Mouse (Mus musculus) heart, postnatal 14 days (tissue): ENCODE results near the gene Tsks. TPM values are rescaled to one million over a fixed set of nuclear protein-coding genes. Genes with fewer than 3 reads are reported as not detected.

Source experiments
- DNase-seq, 2 experiments: peaks; one replicate each; pipeline ENCODE4 v3.0.0; 2021 to 2022
- intact Hi-C: fragments of 180-260 bp; cut with DNase I; formaldehyde crosslinking; loops from one replicate; pipeline ENCODE4 v1.15.1; 2025
- long read RNA-seq, 2 experiments: library from polyadenylated mRNA; stranded (forward); transcript quantifications; one replicate each; pipeline ENCODE4 v2.0.0; 2021
- total RNA-seq, 2 experiments: library from RNA; stranded (reverse); gene quantifications; 2 replicates each; pipeline ENCODE4 v1.2.3; 2021

Gene Tsks
- total RNA-seq: not detected
- long read RNA-seq, experiment 1: 0 reads
- long read RNA-seq, experiment 2: 0 reads

DNA sequence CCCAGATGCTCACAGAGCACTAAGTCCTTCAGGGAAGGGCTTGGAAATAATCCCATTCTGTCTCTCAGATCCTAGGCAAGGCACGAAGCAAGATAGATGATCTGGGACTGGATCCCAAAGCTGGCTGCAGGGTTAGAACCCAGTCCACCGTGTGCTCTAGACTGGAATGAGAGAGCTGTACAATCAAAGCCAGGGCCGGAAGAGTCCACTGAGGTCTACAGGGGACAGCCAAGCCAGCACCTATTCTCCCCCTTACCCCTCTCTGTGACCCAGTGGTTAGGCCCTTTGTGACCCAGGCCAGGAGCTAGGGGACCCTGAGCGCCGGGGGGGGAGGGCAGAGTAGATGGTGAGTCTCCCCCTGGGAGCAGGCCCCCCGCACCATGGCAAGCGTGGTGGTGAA is at the start of gene Tsks:
Tsks (plus strand) TSS at position 301 of the 400 bp plus-strand sequence.
- DNase-seq: no peak
- intact Hi-C loops: no loop called here

DNA sequence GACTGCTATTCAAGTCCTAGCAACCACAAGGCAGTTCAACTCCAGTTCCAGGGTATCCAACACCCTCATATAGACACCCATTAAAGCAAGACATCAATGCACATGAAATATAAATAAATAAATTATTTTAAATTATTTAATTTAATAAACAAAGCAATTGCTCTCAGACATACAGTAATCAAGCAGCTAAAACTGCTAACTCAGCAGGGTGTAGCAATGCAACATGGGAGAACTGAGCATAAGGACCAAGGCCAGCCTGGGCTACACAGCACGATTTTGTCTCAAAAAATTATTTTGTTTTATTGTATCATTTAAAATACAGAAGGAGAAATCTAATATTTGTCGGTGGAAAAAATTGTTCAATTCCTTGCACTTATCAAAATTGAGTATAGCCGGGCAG is 48.8 kb upstream of the Tsks start:
- DNase-seq: no peak
- intact Hi-C loops: no loop called here

DNA sequence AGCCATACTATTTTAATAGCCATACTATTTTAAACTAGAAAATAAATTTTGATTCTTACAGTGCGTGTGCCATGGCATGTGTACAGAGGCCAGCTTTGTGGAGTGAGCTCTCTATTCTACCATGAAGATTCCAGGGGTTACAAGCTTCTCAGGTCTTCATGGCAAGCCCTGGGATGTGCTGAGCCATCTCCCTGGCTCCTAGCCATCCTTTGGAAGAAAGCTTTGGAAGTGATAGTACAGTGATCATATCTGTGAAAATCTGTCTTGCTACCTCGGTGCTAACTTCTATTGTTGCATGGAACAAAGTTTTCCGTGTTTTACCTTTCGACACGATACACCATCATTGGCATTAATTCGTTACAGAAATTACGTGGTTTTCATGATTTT is 47.8 kb upstream of the Tsks start:
- DNase-seq: no peak
- intact Hi-C loops: loop anchor here (5.0 kb wide), 1 partner anchor 57 kb away; no protein-coding TSS in a partner anchor

DNA sequence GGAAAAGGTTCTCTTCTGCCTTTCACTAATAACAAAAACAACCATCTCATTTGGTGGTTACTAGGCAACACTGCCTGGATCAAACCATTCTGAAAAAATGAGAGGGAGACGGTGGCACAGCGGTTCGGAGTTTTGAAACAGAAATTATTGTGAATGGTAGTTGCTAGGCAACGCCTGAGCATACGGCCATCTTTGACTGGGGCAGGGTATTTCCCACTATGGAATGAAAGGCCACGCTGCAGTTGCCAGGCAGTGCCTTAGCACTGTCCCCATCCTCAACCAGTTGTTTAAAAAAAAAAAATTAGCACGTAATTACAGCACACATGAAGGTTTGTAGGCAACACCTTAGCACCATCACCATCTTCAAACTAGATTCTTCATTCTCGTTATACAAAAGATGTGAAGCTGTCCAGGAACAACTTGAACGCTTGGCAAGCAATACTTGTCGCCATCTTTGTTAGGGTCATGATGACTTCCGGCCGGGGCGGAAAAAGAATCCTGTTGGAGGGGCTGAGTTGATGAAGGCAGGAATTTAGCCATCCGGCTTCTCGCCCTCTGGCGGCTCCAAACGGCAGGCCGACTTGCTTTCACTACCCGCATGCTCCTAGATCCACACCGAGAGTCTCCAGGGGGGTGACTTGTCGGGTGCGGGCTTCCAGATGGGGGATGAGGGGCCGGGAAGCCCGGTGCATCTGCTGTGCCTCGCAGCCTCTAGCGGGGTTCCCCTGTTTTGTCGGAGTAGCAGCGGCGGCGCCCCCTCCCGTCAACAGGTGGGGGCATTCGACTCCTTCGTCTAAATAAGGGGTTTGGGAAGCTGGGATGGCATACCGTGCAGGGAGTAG is 47.2 kb upstream of the Tsks start, which contains the start of gene Fuz:
Fuz (plus strand) TSS at position 487 of the 842 bp plus-strand sequence.
- intact Hi-C loops: loop anchor here (5.0 kb wide), 1 partner anchor 56 kb away; no protein-coding TSS in a partner anchor
- peak; percentile 87 to 91 for DNase-seq

DNA sequence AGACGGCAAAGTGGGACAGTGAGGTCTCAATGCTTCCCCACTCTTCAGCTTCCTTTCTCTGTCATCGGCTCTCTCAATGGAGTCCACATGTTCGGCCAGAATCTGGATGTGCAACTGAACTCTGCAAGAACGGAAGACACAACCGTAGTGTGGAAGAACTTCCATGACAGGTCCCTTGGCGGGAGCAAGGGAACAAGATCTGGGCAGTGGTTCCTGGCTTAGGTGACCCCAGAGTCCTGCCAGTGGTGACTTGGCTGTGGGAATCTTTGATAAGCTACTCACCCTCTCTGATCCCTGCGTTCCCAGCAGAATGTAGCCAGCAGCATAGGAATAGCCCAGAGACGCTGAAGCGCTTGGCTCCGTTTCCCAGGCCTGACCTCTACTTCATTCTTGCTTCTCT is 46.5 kb upstream of the Tsks start:
- DNase-seq: peak in 1 of 2 experiments; percentile 47

DNA sequence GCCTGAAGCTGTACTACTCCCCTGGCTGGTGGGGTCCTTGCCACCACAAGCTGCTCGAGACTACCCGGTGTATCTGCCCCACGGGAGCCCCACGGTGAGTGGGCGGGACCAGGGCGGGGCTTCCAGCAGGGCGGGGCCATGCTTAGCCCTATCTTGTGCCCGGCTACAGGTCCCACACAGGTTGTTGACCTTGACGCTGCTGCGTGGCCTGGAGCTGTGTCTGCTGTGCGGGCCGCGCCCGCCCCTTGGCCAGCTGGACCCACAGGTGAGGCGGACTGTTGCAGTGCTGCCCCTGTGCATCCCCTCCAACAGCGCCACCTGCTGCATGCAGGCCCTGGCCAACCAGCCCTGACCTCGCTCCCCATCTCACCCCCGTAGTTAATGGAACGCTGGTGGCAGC is 44.4 kb upstream of the Tsks start:
- intact Hi-C loops: loop anchor here (5.0 kb wide), 1 partner anchor 54 kb away; no protein-coding TSS in a partner anchor
- peak in 1 of 2 experiments; percentile 46 for DNase-seq

More for the DNA sequence above, 46.5 kb upstream of the Tsks start:
- intact Hi-C loops: loop anchor here (5.0 kb wide), 1 partner anchor 56 kb away; no protein-coding TSS in a partner anchor

DNA sequence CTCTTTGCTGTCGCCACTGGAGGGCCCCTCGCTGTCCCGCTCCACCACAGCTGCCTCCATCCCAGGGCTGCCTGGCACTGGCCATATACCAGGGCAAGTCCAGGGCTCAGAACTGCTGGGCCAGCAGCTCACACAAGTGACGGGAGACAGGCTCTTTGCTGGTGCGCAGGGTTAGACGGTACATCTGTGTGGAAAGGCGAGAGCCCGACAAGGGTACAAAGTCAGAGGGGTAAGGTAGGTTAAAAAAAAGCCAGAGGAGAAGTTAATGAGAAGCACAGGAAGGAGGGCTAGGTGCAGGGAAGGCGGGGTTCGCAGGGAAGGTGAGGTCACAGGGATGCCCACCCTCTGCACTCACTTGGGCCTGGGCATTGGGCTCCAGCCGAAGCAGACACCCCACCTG is 42.4 kb upstream of the Tsks start:
- intact Hi-C loops: no loop called here
- DNase-seq: no peak

DNA sequence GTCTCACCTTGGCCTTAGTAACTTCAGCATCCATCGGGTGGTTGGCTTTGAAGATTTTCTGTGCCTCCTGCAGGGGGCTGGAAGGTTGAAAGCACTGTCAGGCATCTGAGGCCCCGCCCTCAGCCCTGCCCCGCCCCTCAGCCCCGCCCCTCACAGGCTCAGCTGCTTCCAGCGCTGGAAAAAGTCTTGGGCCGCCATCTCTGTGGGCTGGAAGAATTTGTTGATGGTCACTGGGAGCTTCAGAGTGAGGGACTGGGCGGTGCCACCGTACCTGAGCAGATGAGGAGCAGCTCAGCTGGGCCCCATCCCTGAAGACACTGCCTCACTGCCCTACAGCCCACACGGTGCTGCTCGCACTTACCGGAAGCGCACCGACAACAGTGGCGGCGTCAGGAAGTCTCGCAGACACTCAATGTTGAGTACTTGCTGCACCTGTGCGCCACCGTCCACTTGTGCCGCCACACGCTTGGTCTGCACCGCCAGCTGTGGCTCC is 41.7 kb upstream of the Tsks start:
- DNase-seq: no peak
- intact Hi-C loops: no loop called here

DNA sequence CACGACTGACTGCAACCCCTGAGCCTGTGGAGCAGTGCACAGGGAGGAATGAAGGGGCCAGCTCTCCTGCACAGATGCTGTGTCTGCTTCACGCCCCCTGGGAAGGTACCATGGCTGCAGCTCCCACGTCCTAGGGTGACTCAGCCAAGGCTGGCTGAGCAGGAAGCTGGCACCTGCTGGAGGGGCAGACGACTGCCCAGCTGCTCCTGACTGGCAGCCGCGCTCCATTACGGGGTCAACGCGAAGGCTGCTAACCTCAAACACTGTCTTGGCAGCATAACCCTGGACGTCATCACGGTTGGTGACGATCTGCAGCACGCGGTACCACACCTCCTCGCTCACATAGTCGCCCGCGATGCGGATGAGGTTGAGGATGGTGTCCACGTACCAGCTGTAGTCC is 37.6 kb upstream of the Tsks start:
- no peak for DNase-seq
- intact Hi-C loops: no loop called here

DNA sequence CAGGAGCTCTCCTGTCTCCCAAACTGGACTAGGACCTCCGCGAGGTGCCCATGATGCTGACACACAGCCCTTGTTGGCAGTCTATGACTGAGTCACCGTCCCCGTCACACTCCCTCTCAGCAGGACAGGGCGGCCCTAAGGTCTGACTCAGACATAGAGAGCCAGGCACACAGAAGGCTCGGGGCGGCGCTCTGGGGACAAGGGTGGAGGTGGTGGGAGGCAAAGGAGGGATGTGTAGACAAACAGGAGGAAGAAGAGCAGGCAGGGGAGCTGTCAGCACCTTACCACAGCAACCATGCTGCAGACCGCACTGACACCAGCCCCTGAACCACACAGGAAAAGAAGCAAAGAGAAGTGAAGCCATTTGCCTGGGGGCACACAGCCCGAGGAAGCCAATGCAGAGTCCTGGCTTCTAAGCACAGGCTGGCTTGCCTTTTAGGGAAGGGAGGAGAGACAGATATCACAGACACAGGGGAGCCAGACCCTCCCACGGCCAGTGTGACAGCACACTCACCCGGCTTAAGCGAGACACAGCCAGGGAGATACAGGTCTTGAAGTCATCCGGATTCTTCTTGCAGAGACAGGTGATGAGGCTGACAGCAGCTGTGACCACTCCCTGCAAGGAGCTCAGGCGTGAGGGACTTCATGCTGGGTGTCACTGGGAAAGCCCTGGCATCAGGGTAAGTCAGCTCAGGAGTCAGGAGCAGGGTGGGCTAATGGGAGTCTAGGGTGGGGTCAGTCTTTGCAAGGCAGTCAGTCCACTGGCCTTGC is 34.1 kb upstream of the Tsks start:
- intact Hi-C loops: no loop called here
- DNase-seq: no peak

DNA sequence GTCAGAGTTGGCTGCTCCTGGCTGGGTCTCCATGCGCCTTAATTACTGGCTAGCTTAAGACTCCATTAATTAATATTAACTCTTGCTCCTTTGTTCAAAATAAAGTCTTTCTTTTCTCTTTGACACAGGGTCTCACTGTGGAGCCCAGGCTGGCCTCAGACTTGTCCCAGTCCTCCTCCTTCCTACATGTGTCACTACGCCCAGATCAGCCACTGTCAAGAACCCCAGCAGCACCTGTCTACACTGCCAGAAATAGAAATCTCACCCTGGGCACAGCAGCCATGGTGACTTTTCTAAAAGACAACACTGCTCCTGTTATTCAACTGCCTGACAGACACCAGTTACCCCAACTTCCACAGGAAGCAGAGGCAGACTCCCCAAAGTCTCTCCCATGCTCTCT is 28.6 kb upstream of the Tsks start:
- no peak for DNase-seq
- intact Hi-C loops: no loop called here

DNA sequence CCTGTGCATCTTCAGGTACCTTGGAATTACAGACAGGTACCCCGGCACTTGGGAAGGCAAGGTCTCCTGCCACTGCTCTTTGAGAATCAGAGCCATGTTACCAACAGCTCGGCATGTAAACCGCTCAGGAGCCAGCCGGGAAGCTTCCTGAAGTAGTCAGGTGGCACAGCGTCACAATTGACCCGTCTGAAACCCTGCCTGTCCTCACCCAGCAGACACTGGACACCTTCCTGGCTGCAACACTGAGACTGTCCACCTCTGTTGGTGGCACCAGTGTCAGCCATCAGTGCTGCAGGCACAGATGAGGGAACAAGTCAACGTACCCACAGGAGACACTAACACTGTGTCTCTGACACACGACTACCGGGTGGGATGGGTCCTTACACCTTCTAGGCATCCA is 27.7 kb upstream of the Tsks start:
- intact Hi-C loops: no loop called here
- no peak for DNase-seq

DNA sequence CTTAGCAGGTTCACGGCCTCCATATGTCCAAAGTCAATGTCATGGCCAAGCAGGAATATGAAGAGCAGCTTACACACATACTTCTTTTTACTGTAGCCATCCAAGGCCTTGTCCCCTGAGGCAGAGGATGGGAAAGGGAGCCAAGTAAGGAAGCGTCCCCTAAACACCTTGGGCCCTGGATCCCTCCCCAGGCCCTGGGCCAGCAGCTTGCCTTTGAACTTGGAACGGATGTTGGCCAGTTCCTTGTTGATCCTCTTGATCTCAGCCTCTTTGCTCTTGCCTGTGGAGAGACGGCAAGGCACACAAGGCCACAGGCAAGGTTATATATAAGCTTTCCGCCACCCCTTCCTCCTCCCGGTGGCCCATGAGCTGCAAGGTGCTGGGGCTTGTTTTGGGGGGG is 26.8 kb upstream of the Tsks start:
- no peak for DNase-seq
- intact Hi-C loops: no loop called here

DNA sequence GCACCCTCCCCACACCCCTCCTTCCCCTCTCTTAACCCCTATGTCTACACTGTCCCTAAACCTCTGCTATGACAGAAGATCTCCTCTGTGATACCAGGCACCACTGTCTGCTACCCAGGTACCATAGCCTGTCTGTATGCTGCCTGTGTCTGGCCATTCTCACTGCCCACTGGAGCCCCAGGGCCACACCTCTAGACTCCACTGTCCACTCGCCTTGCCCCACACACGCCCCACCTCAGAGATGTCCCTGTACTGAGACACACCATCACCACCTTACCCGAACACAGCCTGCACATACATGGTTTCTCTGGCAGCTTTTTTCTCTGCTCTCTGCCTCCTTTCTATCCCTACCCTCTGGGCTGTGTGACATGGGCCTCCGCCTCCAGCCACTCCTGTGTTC is 26.1 kb upstream of the Tsks start:
- intact Hi-C loops: no loop called here
- no peak for DNase-seq

DNA sequence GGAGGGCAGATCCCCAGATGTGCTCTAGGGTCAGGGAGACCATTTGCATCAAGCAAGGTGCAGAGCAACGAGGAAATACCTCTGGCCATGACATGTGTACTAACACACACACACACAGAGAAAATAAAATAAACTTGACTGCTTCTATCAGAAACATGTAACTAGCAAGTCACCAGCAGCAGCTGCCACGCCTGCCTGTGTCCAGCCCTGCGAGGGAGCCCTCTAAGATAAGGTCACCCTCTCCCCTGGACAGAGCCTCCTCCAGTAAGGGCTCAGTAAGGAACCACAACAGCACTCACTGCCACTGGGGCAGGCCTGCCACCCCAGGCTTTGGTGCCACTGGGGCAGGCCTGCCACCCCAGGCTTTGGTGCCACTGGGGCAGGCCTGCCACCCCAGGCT is 24.8 kb upstream of the Tsks start:
- no peak for DNase-seq
- intact Hi-C loops: no loop called here

DNA sequence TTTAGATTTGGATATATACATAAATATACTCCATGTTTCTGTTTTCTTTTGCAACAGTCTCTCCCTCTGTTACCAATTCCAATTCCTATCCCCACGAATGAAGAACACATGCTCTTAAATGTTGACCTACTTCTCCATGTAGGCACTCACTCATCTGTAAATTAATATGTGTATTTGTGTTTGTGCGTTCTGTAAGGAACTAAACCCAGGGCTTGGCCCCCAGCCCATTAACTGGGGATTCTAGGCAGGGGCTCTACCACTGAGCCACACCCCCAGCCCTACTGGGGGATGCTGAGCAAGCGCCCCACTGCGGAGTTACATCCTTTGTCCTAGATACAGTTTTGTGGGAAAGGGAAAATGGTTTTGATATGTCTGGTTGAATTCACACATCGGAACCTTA is 23.9 kb upstream of the Tsks start:
- DNase-seq: no peak
- intact Hi-C loops: no loop called here

DNA sequence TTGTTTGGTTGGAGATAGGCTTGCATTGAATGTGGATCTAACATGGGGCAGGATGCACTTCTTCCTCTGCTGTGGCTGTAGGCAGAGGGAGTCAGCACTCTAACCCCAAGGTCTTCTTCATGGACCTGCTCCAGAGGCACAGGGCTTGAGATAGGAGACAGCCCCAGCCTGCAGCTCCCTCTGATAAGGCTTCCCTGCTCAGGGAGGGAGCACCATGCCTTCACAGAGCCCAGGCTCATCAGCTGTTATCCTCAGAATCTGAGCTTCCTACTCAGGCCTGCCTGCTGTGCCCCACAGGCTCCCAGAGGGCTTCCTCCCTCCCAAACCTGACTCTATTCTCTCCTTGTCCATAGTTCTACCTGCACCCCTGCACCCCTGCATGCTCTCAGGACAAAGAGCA is 20.5 kb upstream of the Tsks start:
- no peak for DNase-seq
- intact Hi-C loops: loop anchor here (5.0 kb wide), 1 partner anchor 35 kb away; no protein-coding TSS in a partner anchor

DNA sequence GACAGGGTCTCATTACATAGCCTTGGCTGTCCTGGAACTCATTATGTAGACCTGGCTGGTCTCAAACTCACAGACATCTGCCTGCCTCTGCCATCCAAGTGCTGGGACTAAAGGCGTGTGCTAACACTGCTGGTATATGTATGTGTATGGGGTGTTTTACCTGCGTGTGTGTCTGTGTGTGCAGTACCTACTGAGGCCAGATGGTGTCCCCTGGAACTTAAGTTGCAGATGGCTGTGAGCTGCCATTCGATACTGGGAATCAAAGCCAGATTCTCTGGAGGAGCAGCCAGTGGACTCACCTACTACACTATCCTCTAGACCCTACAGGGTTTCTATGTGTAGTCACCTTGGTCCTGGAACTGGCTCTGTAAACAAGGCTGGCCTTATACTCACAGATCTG is 17.5 kb upstream of the Tsks start:
- peak in 1 of 2 experiments; percentile 44 for DNase-seq
- intact Hi-C loops: loop anchor here (5.0 kb wide), 1 partner anchor 42 kb away; no protein-coding TSS in a partner anchor

DNA sequence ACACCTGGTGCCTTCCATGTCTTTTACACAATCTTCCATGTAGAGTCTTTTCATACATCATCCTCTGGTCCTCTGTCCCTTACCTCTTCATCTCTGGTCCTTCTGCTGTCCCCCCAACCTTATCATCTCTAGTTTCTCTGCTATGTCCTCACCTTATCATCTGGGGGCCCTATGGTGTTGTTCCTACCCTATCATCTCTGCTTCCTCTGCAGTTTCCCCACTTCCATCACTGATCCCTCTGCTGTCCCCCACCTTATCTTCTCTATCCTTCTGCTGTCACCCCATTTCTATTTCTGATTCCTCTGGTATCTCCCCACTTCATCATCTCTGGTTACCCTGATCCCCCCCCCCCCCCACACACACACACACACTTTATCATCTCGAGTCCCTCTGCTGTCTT is 14.4 kb upstream of the Tsks start:
- intact Hi-C loops: loop anchor here (5.0 kb wide), 1 partner anchor 39 kb away; no protein-coding TSS in a partner anchor
- no peak for DNase-seq

DNA sequence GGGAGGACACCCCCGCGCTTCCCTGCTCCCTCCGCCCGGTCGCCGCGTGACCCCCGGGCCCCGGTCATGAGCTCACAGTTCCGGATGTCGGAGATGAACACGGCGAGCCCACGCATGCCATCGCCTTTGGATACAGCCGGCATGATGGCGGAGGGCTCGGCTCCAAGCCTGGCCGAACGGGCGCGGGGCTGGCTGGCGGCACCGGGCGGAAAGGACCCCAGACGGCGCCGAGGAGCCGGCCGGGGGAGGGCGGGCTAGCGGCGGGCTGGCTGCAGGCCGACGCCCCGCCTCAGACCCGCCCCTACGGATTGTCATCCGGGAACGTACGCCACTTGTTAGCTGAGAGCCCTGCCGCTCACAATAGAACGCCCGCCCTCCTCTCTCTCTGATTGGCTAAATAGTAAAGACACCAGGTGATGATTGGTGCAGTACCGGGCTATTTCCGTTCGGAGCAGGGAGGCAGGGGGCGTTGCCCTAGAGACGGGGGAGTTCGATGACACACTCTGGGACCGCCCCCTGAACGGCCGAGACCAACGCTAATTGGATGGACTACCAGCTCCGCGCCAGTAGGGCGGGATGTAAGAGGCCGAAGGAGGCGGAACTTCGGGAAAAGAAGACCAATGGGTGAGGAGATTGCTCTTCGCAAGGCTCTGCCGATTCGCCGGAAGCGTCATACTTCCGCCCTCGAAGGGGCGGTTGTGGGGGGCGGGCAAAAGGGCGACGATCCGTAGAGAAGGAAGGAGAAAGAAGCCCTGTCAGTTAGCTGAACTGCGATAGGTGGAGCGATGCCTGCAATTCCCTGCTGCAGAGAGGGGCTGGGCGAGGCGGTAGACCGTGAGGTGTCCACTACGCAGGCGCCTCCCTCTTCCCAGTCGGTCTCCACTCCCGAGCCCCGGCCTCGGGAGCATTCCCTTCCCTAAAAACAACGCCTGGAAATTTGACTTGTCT is 13.5 kb upstream of the Tsks start, which contains the start of gene Ap2a1:
Ap2a1 (minus strand) TSS at position 293 of the 948 bp plus-strand sequence.
- peak; percentile 98 to 99 for DNase-seq
- intact Hi-C loops: loop anchor here (2.0 to 5.0 kb wide), 2 partner anchors 21 to 38 kb away; no protein-coding TSS in a partner anchor
